Mouse (Mus musculus) heart, embryonic 16.5 days (tissue): ENCODE results near the gene Acpp. TPM values are rescaled to one million over a fixed set of nuclear protein-coding genes. Genes with fewer than 3 reads are reported as not detected.
"Not testable (repeated sequence)": the region's sequence is repeated elsewhere in the genome, so short reads cannot be mapped to it uniquely, and the experiment has no call there.

Source experiments
- ATAC-seq: fragments of 200-750 bp; cut with Nextera tagmentation; replicated peaks from 2 replicates; pipeline ENCODE4 v1.8.0; 2017; ENCODE audit warnings: moderate number of reproducible peaks; ENCODE audit not compliant: insufficient read depth, low FRiP score; ENCODE audit errors: extremely low read depth
- H3K27ac ChIP-seq: fragments of 300-500 bp; sonication (generic); 2 replicates; pipeline ENCODE4 v1.5.1; 2014; ENCODE audit warnings: mild to moderate bottlenecking, low read length, control low read depth, moderate library complexity
- H3K27me3 ChIP-seq: fragments of 300-500 bp; sonication (generic); 2 replicates; pipeline ENCODE4 v1.6.1; 2014; ENCODE audit warnings: low read length, mixed read lengths; ENCODE audit not compliant: control insufficient read depth, insufficient read depth
- H3K36me3 ChIP-seq: fragments of 300-500 bp; sonication (generic); 2 replicates; pipeline ENCODE4 v1.6.1; 2014; ENCODE audit not compliant: control insufficient read depth, insufficient read depth
- H3K4me1 ChIP-seq: fragments of 300-500 bp; sonication (generic); 2 replicates; pipeline ENCODE4 v1.6.1; 2014; ENCODE audit warnings: low read length, mixed read lengths; ENCODE audit not compliant: control insufficient read depth, insufficient read depth
- H3K4me2 ChIP-seq: fragments of 300-500 bp; sonication (generic); 2 replicates; pipeline ENCODE4 v1.6.1; 2014; ENCODE audit warnings: low read depth, mild to moderate bottlenecking, control low read depth, low read length
- H3K4me3 ChIP-seq: fragments of 300-500 bp; sonication (generic); 2 replicates; pipeline ENCODE4 v1.5.1; 2014; ENCODE audit warnings: mild to moderate bottlenecking, control low read depth, low read length
- H3K9ac ChIP-seq: fragments of 300-500 bp; sonication (generic); 2 replicates; pipeline ENCODE4 v1.6.1; 2014; ENCODE audit warnings: low read length, control low read depth
- H3K9me3 ChIP-seq: fragments of 300-500 bp; sonication (generic); replicated peaks from 2 replicates; pipeline ENCODE4 v1.6.1; 2016; ENCODE audit warnings: low read length; ENCODE audit not compliant: control insufficient read depth
- WGBS: fragments of 180-500 bp; shearing (Covaris S2); extraction: QIAGEN DNeasy Blood & Tissue Kit; methylation state at CpG from one replicate; pipeline ENCODE4 v1.1.7; 2014; 5-methylcytosine and 5-hydroxymethylcytosine counted together
- polyA plus RNA-seq: library from polyadenylated mRNA; unstranded; fragments of >200 nt; fragmentation: Nextera tagmentation; extraction: Ambion mirVana; gene quantifications from 2 replicates; pipeline ENCODE4 v1.2.1, GENCODE M21; 2015

Gene Acpp
- 0.42 and 0.85 TPM in 2 replicates for polyA plus RNA-seq

DNA sequence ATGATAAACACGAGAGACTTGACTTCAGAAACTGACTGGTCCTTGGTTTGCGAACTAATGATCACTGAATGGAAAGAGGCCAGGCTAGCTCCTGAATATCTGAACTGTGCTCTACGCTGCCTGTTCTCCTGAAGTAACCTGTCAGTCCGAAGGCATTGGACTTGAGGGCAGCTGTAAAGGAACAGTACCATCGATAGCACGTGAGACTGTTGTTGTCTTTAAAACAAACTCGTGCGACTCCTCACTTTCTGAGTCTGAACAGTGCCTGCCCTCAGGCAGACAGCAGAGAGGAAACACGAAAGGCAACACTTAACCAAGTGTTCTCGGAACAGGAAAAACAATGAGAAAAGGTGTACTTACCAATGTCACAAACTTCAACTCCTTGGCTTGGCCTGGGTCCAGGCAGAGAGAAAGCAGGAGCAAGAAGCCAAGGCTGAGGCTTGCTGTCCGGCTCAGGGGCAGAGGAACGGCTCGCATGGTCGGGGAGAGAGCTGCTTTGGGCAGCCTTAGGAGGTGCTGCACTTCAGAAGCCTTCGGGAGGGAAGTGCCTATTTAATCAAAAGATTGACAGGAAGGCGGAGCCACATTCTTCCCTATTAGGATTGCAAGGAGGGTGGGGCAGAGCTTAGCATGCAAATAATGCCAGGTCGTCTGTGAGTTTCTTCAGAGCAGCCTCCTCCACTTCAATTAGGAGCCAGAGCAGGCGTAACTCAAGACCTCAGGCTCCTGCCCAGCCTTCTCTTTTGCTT is at the start of gene Acpp:
Gene Acpp (minus strand): TSS at position 566 of the 749 bp plus-strand sequence.
- 19% methylated on average over 18 of the region's 18 CpGs for WGBS
- no peaks in the 10 kb centered on the region for H3K9me3 ChIP-seq
- no peak; the same call in 1 of the 2 replicates for ATAC-seq
- H3K4me3 ChIP-seq, result peak within 1 kb of the TSS; percentile 39
- no peaks in the 10 kb centered on the region for H3K4me1 ChIP-seq
- H3K9ac ChIP-seq, result peak within 1 kb of the TSS; percentile 51; the same call in 1 of the 2 replicates
- H3K4me2 ChIP-seq, result peak within 1 kb of the TSS; percentile 61
- H3K27me3 ChIP-seq, result peaks cover 2% of the 10 kb centered on the region; the same call in 1 of the 2 replicates
- no peaks in the 10 kb centered on the region for H3K36me3 ChIP-seq
- H3K27ac ChIP-seq, result no peak within 1 kb of the TSS

DNA sequence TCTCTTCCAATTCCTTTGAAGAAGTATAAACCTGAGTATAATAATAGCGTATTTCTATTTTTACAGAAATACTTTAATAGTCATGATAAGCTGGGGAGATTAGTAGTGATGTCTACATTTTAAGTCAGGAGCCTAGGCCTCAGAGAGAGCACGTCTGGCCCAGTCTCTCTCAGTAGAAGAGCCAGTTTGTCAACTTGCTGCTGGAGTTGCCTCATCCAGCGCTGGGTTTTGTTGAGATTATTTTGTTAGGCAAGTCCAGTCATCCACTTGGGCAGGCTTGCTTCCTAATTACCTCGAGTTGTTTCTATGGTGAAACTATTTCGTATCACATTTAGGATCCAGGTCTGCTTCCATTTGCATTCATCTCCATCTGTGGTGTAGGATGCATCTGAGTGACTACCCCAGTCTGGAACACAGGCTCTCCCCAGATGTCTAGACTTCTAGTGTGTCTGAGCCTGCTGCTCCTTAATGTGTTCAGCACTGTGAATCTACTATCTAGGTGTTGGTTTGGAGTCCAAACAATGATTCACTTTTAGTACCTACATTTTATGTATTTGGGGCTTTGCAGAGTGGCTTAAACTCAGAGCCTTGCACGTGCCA is 45.1 kb upstream of the Acpp start:
- WGBS, result 68% methylated on average over 6 of the region's 6 CpGs
- Histone ChIP-seq H3K27me3 (no peaks in the 10 kb centered on the region), H3K4me1 (no peaks in the 10 kb centered on the region), H3K36me3 (no peaks in the 10 kb centered on the region), H3K9ac (no peak overlapping the region), H3K9me3 (no peaks in the 10 kb centered on the region), H3K4me3 (no peak overlapping the region), H3K27ac (no peak overlapping the region), H3K4me2 (no peak overlapping the region)
- ATAC-seq, result no peak

DNA sequence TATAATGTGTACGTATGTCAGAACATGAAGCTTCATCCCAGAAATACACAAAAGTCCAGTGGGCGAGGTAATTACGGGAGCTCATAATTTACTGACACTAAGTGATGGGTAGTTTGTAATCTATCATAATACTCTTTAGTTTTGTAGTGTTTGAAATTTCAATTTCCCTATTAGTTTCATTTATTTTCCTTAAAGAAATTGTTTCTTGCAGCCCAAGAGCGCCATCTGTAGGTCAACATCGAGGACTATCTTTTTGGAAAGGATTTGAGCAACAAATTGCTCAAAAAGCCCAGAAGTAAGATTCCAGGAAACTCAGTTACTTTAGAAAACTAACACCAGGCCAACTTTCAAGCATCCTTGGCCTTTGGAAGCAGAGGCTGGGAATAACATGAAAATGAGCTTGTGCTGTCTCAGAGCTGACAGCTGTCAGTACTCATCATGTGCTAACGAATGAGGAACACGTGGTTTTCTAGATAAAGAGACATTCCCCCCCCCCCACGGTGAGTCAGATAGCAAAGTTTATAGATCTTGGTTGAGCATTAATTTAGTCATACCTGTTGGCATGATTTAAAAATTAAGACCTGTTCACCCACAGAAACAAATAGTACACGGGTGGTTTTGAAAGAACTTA is 42.1 kb upstream of the Acpp start:
- Histone ChIP-seq H3K9me3 (no peaks in the 10 kb centered on the region), H3K36me3 (no peaks in the 10 kb centered on the region), H3K27me3 (no peaks in the 10 kb centered on the region), H3K4me2 (no peak overlapping the region), H3K27ac (no peak overlapping the region), H3K4me3 (no peak overlapping the region), H3K9ac (no peak overlapping the region), H3K4me1 (no peaks in the 10 kb centered on the region)
- ATAC-seq, result no peak
- 58% methylated on average over 9 of the region's 9 CpGs for WGBS

DNA sequence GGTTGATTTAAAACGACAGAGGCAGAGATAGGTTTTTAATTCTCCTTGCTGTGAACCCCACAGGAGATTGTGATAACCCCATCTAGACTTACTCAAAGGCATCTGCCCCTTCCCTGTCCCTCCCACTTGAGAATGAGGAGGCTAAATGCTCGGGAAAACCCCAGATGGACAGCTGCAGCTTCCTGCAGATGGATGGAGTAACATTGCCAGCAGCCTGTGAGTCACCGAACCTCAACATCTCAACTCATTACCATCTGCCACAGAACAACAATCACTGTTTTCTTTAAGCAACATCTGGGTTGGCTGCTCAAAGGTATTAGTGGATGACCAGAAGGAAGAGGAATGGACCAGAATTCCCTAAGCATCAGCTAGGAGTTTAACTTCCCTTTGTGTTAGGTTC is 38.0 kb upstream of the Acpp start:
- H3K4me3 ChIP-seq, result no peak overlapping the region
- H3K9me3 ChIP-seq, result no peaks in the 10 kb centered on the region; the same call in 1 of the 2 replicates
- no peaks in the 10 kb centered on the region for H3K4me1 ChIP-seq
- H3K27ac ChIP-seq, result no peak overlapping the region
- 16% methylated on average over 3 of the region's 3 CpGs for WGBS
- no peak overlapping the region for H3K4me2 ChIP-seq
- no peak overlapping the region for H3K9ac ChIP-seq
- H3K27me3 ChIP-seq, result no peaks in the 10 kb centered on the region
- no peaks in the 10 kb centered on the region for H3K36me3 ChIP-seq
- ATAC-seq, result no peak

DNA sequence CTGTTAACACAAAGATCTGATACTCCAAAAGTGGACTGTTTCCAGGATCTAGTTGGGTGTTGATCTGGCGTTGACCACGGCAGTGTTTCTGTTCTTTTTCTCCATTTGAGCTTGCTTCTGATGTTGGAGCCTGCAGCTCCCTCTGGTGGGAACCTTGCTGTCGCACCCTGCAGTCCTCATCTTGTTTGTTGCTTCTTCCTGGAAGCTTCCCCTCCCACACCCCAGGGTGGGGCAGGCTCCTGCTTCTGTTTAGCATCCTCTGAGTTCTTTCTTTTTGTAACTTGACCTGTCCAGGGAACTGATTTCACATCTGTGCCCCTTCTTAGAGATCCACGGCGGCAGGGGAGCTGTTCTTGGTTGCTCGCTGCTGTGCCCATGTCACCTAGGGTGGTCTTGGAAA is 35.7 kb upstream of the Acpp start:
- no peaks in the 10 kb centered on the region for H3K36me3 ChIP-seq
- no peaks in the 10 kb centered on the region for H3K27me3 ChIP-seq
- H3K4me2 ChIP-seq, result no peak overlapping the region
- no peak overlapping the region for H3K9ac ChIP-seq
- no peak for ATAC-seq
- 23% methylated on average over 6 of the region's 6 CpGs for WGBS
- no peak overlapping the region for H3K4me3 ChIP-seq
- H3K9me3 ChIP-seq, result no peaks in the 10 kb centered on the region; the same call in 1 of the 2 replicates
- no peak overlapping the region for H3K27ac ChIP-seq
- no peaks in the 10 kb centered on the region for H3K4me1 ChIP-seq

DNA sequence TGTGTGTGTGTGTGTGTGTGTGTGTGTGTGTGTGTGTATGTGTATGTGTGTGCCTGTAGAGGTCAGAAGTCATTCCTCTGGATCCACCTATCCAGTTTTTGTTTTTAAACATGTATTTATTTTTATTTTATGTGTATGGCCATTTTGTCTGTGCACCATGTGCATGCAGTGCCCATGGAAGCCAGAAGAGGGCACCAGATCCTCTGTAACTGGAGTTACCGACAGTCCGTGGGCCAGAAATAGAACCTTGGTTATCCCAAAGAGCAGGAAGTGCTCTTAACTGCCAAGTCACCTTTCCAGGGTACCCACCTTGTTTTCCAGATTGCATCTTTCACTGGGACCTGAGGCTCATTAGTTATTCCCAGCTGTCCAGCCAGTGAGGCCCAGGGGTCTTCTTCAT is 29.4 kb upstream of the Acpp start:
- Histone ChIP-seq H3K4me3 (no peak overlapping the region), H3K36me3 (no peaks in the 10 kb centered on the region), H3K4me2 (no peak overlapping the region), H3K27me3 (no peaks in the 10 kb centered on the region), H3K9ac (no peak overlapping the region), H3K9me3 (peaks cover 4% of the 10 kb centered on the region), H3K27ac (no peak overlapping the region), H3K4me1 (no peaks in the 10 kb centered on the region)
- no peak for ATAC-seq
- WGBS, result 67% methylated on average over 2 of the region's 2 CpGs

DNA sequence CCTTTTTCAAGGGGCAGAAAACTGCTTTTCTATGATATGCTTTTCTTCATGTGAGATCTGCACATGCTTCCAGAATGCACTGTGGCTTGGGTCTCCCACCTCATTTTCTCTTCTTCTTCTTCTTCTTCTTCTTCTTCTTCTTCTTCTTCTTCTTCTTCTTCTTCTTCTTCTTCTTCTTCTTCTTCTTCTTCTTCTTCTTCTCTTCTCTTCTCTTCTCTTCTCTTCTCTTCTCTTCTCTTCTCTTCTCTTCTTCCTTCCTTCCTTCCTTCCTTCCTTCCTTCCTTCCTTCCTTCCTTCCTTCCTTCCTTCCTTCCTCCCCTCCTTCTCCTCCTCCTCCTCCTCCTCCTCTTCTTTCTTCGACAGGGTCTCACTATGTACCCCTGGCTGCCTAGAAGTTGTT is 24.4 kb upstream of the Acpp start:
- ATAC-seq, H3K36me3 ChIP-seq, H3K9ac ChIP-seq, H3K27me3 ChIP-seq, H3K4me2 ChIP-seq, H3K4me3 ChIP-seq, H3K9me3 ChIP-seq, H3K27ac ChIP-seq, H3K4me1 ChIP-seq: not testable (repeated sequence)
- WGBS, result 71% methylated on average over 1 of the region's 1 CpGs

DNA sequence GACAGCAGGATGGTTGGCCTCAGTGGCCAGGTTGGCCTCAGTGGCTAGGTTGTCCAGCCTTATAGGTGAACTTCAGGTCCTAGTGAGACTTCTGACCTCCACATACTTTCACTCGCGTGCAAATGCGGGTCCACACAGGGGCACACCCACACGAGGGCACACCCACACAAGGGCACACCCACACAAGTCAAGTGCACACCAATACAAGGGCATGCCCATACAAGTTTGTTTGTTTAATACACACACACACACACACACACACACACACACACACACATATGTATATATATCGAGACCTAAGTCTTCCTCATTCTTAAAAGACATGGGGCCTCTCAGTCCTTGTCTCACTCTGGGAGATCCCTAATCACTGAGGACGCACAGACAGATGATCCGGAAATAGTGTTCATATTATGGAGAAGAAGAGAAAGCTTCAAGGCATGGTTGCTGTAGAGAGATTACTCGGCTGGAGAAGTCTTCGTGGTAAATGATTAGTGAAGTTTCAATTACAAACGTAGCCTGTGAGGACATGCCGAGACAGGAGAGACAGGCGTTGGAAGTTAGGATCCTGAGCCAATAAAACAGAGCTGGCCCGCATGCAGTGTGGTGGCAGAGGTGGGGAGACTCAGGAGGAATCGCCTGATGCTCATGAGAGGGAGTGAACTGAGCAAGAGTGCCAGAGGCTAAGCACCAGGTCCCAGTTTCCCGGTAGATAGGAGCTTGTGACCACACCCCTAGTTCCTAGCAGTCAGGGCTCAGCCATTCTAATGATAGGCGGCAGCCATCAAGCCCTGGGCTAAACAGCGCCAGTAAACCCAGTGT is 23.7 kb upstream of the Acpp start:
- Histone ChIP-seq H3K9me3 (peaks cover 4% of the 10 kb centered on the region), H3K4me3 (no peak overlapping the region), H3K9ac (no peak overlapping the region), H3K36me3 (no peaks in the 10 kb centered on the region), H3K4me2 (no peak overlapping the region), H3K27ac (no peak overlapping the region), H3K27me3 (no peaks in the 10 kb centered on the region), H3K4me1 (no peaks in the 10 kb centered on the region)
- ATAC-seq, result no peak
- WGBS, result 71% methylated on average over 17 of the region's 17 CpGs
